Mouse (Mus musculus): ENCODE data around the gene Cd72.

The Cd72 gene

DNA sequence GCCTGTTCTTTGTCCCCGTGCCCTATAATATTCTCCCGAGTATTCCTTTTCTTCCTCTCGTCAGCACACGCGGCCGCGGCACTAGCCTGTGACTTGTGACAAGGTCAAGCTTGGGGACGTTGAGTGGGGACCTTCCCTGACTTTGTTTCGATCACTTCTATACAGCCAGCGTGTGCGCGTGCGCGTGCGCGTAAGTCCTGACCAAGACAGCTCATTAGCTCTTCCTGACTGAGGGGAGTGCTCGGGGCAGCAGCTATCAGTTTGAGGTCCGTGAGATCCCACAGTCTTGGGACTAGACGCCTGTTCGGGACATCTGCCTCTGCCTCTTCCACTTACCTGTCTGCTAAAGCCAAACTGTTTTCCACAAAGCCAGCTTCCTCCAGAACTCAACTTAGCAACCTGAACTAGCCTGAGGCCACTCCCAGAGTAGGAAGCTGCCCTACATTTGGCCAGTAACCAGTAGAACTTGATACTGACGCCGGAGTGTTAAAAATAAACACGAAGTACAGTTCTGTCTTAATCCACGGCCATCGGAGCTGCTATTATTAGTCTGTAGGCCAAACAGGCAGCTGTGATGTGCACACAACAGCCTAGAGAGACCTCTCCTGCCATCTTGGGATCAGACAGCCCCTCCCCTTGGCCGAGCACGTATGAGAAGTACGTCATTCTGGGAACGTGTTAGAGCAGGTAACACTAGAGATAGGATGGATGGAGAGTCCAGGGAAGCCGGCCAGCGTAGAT is 54.9 kb downstream of the Cd72 start:
- DNase-seq = peak in 1 of 2 experiments; percentile 53

DNA sequence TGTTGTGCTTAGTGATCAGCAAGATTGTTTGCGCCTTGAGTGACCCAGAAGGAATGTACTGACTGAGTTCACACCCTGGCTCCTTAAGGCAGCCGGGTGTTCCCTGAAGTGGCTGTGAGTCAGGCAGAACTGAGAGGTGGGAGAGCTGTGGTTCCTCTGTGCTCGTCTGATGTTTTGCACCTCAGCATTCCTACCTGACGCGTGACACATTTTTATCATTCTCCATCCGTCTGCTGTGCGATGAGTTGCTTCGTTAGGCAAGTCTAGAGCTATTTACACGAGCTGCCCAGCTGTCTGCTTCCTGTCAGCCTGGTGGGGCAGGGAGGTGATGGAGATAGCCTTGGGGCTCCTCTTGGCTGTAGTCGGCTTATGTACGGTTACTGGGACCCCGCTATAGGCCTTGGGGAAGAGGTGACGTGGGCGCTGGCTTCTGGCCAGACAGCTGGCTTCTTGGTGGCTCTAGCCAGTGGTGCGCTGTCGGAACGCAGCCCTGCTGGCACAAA is 55.5 kb downstream of the Cd72 start:
- DNase-seq = peak; percentile 45 to 47

DNA sequence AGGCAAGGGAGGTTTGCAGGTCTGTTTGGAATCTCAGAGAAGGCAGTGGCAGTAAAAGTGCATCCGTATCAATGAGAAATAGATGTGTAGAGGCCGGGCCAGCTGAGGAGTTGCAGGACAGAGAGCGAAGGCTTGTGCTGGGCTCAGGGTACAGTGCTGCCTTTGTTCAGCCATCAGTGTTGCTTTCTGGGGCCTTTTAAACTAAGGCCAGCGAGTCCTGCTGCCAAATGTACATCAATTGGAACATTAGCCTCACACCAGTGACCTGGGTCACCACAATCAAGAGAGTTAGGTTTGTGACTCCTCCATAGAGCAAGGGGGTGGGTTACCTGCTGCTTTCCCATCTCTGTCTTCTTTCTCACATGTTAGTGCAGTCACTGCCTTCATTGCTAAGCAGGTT is 56.4 kb downstream of the Cd72 start:
- no peak for DNase-seq

Data from kidney, adult 8-10 months (tissue).